Mouse (Mus musculus) v-Abl transformed pro-B cells (cell line): ENCODE measurements around the gene Gm20388.

ENCODE experiments used
- in situ Hi-C, 2 experiments: fragments of 400-800 bp; cut with MboI; formaldehyde crosslinking; loops; one replicate each; pipeline ENCODE4 v1.15.1; 2025; ENCODE audit not compliant: unreplicated experiment in 2 of 2

Gm20388 gene

GRCm38 (mm10) chr8:120138958-120139357 lies 228.3 kb downstream of the Gm20388 start:
- in situ Hi-C loops, result no loop called here

GRCm38 (mm10) chr8:120140769-120141168 lies 230.1 kb downstream of the Gm20388 start:
- in situ Hi-C loops, result no loop called here

GRCm38 (mm10) chr8:120143911-120144651 lies 233.4 kb downstream of the Gm20388 start:
- in situ Hi-C loops, result no loop called here

- in situ Hi-C loops, result no loop called here
Measured at GRCm38 (mm10) chr8:120144652-120145301, 234.1 kb downstream of the Gm20388 start.

- in situ Hi-C loops, result no loop called here
Measured at GRCm38 (mm10) chr8:120146051-120146450, 235.4 kb downstream of the Gm20388 start.

GRCm38 (mm10) chr8:120150028-120150427 lies 239.4 kb downstream of the Gm20388 start:
- in situ Hi-C loops, result no loop called here

GRCm38 (mm10) chr8:120151151-120151550 lies 240.5 kb downstream of the Gm20388 start:
- in situ Hi-C loops, result no loop called here

- in situ Hi-C loops, result no loop called here
Measured at GRCm38 (mm10) chr8:120152636-120153035, 242.0 kb downstream of the Gm20388 start.

- in situ Hi-C loops, result no loop called here
Measured at GRCm38 (mm10) chr8:120160366-120160765, 249.7 kb downstream of the Gm20388 start.

- in situ Hi-C loops, result no loop called here
Measured at GRCm38 (mm10) chr8:120161658-120162403, 251.2 kb downstream of the Gm20388 start.

- in situ Hi-C loops, result no loop called here
Measured at GRCm38 (mm10) chr8:120162404-120162752, 251.7 kb downstream of the Gm20388 start.

GRCm38 (mm10) chr8:120163376-120163775 lies 252.7 kb downstream of the Gm20388 start:
- in situ Hi-C loops, result no loop called here

GRCm38 (mm10) chr8:120164026-120164425 lies 253.4 kb downstream of the Gm20388 start:
- in situ Hi-C loops, result no loop called here

- in situ Hi-C loops, result no loop called here
Measured at GRCm38 (mm10) chr8:120167136-120167535, 256.5 kb downstream of the Gm20388 start.

GRCm38 (mm10) chr8:120167821-120168220 lies 257.2 kb downstream of the Gm20388 start:
- in situ Hi-C loops, result no loop called here

- in situ Hi-C loops, result no loop called here
Measured at GRCm38 (mm10) chr8:120169119-120169518, 258.5 kb downstream of the Gm20388 start.

- in situ Hi-C loops, result loop anchor here (5.0 to 10.0 kb wide), 2 partner anchors 226 to 228 kb away; no protein-coding TSS in a partner anchor
Measured at GRCm38 (mm10) chr8:120173195-120173594, 262.6 kb downstream of the Gm20388 start.

GRCm38 (mm10) chr8:120174606-120175005 lies 264.0 kb downstream of the Gm20388 start:
- in situ Hi-C loops, result loop anchor here (5.0 to 10.0 kb wide), 2 partner anchors 227 to 230 kb away; no protein-coding TSS in a partner anchor

- in situ Hi-C loops, result loop anchor here in 1 of 2 experiments (10.0 kb wide), 1 partner anchor 232 kb away; no protein-coding TSS in a partner anchor
Measured at GRCm38 (mm10) chr8:120176605-120177004, 266.0 kb downstream of the Gm20388 start.

- in situ Hi-C loops, result loop anchor here in 1 of 2 experiments (10.0 kb wide), 1 partner anchor 233 kb away; no protein-coding TSS in a partner anchor
Measured at GRCm38 (mm10) chr8:120177318-120178123, 266.9 kb downstream of the Gm20388 start, which contains the start of gene Fam92b. Gene Fam92b, minus strand, starts transcription at chr8:120177466.
